In genomic region chr19:59942716-59943321, GRCm38 (mm10) we compare ENCODE assay signal across 8 mouse cellular contexts. TPM values are rescaled to one million over a fixed set of nuclear protein-coding genes. Genes with fewer than 3 reads are reported as not detected.
DNase-seq lines count a peak whose midpoint lies in the region; ATAC-seq lines count a peak whose summit lies in the region.

No protein-coding gene starts in this region.

- peak; percentile 83; the same call in 1 of the 2 replicates for ATAC-seq in kidney, embryonic 14.5 days (ENCODE audit: low FRiP score, low TSS enrichment)
- ATAC-seq in forebrain, embryonic 13.5 days: peak; percentile 79
- ATAC-seq in midbrain, embryonic 11.5 days (ENCODE audit: low FRiP score): peak; percentile 83

- H3K27ac ChIP-seq in kidney, embryonic 14.5 days (ENCODE audit: low read depth, low read length): peak overlapping the region; percentile 89
- peak overlapping the region; percentile 90 for H3K27ac ChIP-seq in forebrain, embryonic 13.5 days
- peak overlapping the region; percentile 87 for H3K27ac ChIP-seq in midbrain, embryonic 11.5 days (ENCODE audit: low read depth, low read length)

- intact Hi-C loops in left cerebral cortex, postnatal 36 days (cut with DNase I): loop anchor here (2.0 kb wide), 1 partner anchor 484 kb away; the partner anchor contains the start of gene Emx2

- H3K9me3 ChIP-seq in kidney, embryonic 14.5 days (ENCODE audit: control insufficient read depth, low read length): no peaks in the 10 kb centered on the region
- no peaks in the 10 kb centered on the region for H3K9me3 ChIP-seq in forebrain, embryonic 13.5 days (replicated peaks)
- H3K9me3 ChIP-seq in midbrain, embryonic 11.5 days (ENCODE audit: control insufficient read depth, low read length): no peaks in the 10 kb centered on the region

- H3K27me3 ChIP-seq in kidney, embryonic 14.5 days (ENCODE audit: control insufficient read depth, insufficient read depth, low read length): no peaks in the 10 kb centered on the region
- H3K27me3 ChIP-seq in forebrain, embryonic 13.5 days: no peaks in the 10 kb centered on the region
- no peaks in the 10 kb centered on the region for H3K27me3 ChIP-seq in midbrain, embryonic 11.5 days (ENCODE audit: control insufficient read depth, insufficient read depth, low read length)

- DNase-seq in kidney, postnatal 4 days: no peak
- DNase-seq in MEL-GATA-1-ER (ENCODE audit: extremely low read depth, low read depth): peak; percentile 33
- peak; percentile 14 for DNase-seq in large intestine, adult 2 months (ENCODE audit: low read depth, low spot score)
- no peak for DNase-seq in midbrain, embryonic 11.5 days (ENCODE audit: low spot score, missing footprints)
- no peak for DNase-seq in left cerebral cortex, postnatal 36 days (ENCODE audit: low spot score in 2 of 2)
- no peak for DNase-seq in adrenal gland, adult (ENCODE audit: inconsistent age in 2 of 2, low spot score in 1 of 2)

- no peaks in the 10 kb centered on the region for H3K36me3 ChIP-seq in kidney, embryonic 14.5 days (ENCODE audit: control insufficient read depth, insufficient read depth, low read length)
- no peaks in the 10 kb centered on the region for H3K36me3 ChIP-seq in forebrain, embryonic 13.5 days (ENCODE audit: poor library complexity, severe bottlenecking)
- H3K36me3 ChIP-seq in midbrain, embryonic 11.5 days (ENCODE audit: control insufficient read depth, insufficient read depth, low read length): no peaks in the 10 kb centered on the region

- peak overlapping the region; percentile 95 for H3K9ac ChIP-seq in kidney, embryonic 14.5 days (ENCODE audit: low read depth, low read length)
- peak overlapping the region; percentile 95 for H3K9ac ChIP-seq in forebrain, embryonic 13.5 days
- peak overlapping the region; percentile 90 for H3K9ac ChIP-seq in midbrain, embryonic 11.5 days (ENCODE audit: low read length)

- peak overlapping the region; percentile 69 for H3K4me3 ChIP-seq in kidney, embryonic 14.5 days (ENCODE audit: low read length)
- peak overlapping the region; percentile 83 for H3K4me3 ChIP-seq in forebrain, embryonic 13.5 days
- H3K4me3 ChIP-seq in midbrain, embryonic 11.5 days (ENCODE audit: low read depth, low read length): peak overlapping the region; percentile 79

- 2% methylated on average over 27 of the region's 27 CpGs for WGBS in kidney, embryonic 14.5 days
- WGBS in forebrain, embryonic 13.5 days: under 1% methylated on average over 26 of the region's 27 CpGs
- 3% methylated on average over 25 of the region's 27 CpGs for WGBS in large intestine, adult 2 months
- 1% methylated on average over 27 of the region's 27 CpGs for WGBS in midbrain, embryonic 11.5 days

- peak overlapping the region; percentile 63 for H3K4me2 ChIP-seq in kidney, embryonic 14.5 days (replicated peaks; ENCODE audit: low read depth, low read length)
- H3K4me2 ChIP-seq in forebrain, embryonic 13.5 days: peak overlapping the region; percentile 66
- H3K4me2 ChIP-seq in midbrain, embryonic 11.5 days: peak overlapping the region; percentile 73

- no peaks in the 10 kb centered on the region for H3K4me1 ChIP-seq in kidney, embryonic 14.5 days (ENCODE audit: control insufficient read depth, insufficient read depth, low read length)
- H3K4me1 ChIP-seq in forebrain, embryonic 13.5 days: peaks cover 36% of the 10 kb centered on the region
- H3K4me1 ChIP-seq in midbrain, embryonic 11.5 days (ENCODE audit: control insufficient read depth, insufficient read depth, low read length): peaks cover 2% of the 10 kb centered on the region; the same call in 1 of the 2 replicates

RNA-seq across cellular contexts. Expression of gene Rab11fip2, which starts 0.6 kb away (rescaled TPM):
- 9.8 TPM in 2 replicates for polyA plus RNA-seq in kidney, embryonic 14.5 days (2014; fragmentation: Nextera tagmentation; extraction: Ambion mirVana)
- 10.3 and 11.0 TPM in 2 replicates for polyA plus RNA-seq in forebrain, embryonic 13.5 days (2015; fragmentation: Nextera tagmentation; extraction: Ambion mirVana)
- 0.94 and 1.1 TPM in 2 replicates for polyA plus RNA-seq in large intestine, adult 2 months (2012; rRNA removed)
- 3.4 and 4.5 TPM in 2 replicates for polyA plus RNA-seq in midbrain, embryonic 11.5 days (2014; fragmentation: Nextera tagmentation; extraction: Ambion mirVana)
- 10 to 100 TPM; 74.0 TPM for total RNA-seq in left cerebral cortex, postnatal 36 days (2021)

Comparison
In these comparisons a context has a peak if more than half of its experiments do, and no peak if none do; other contexts are left out.
1. DNase-seq: peak in MEL-GATA-1-ER (single experiment) and large intestine, adult 2 months (single experiment); none in kidney, postnatal 4 days (0 of 2), midbrain, embryonic 11.5 days (single experiment), left cerebral cortex, postnatal 36 days (0 of 2) and adrenal gland, adult (0 of 2).
2. Peak in every context shown above with its lines, with median percentiles within 50 percentile points of each other: ATAC-seq, H3K27ac ChIP-seq, H3K4me2 ChIP-seq, H3K4me3 ChIP-seq and H3K9ac ChIP-seq.